Mouse (Mus musculus) cortical plate, adult 2 months (tissue): Measurements from ENCODE around the gene Pou3f4.

Source experiments
- CTCF ChIP-seq: fragments of 200-500 bp; IDR thresholded peaks from 2 replicates; pipeline ENCODE4 v1.5.1; 2011; ENCODE audit warnings: mild to moderate bottlenecking, control low read depth, low read length; ENCODE audit not compliant: insufficient read depth; ENCODE audit errors: extremely low read depth
- POLR2A ChIP-seq: fragments of 200-500 bp; IDR thresholded peaks from 2 replicates; pipeline ENCODE4 v1.6.1; 2011; ENCODE audit warnings: mild to moderate bottlenecking, low read length, control low read depth; ENCODE audit not compliant: insufficient read depth; ENCODE audit errors: extremely low read depth

GRCm38 (mm10) chrX:110810001-110810578 is 4.0 kb upstream of the Pou3f4 start:
- no peak for TF ChIP-seq POLR2A
- TF ChIP-seq CTCF: no peak
